Mouse (Mus musculus) liver, adult (tissue): ENCODE data around the gene Abca14.

Experiments used
- GATA4 ChIP-seq: IDR thresholded peaks from 2 replicates; pipeline ENCODE4 v1.6.1; 2014; ENCODE audit warnings: mild to moderate bottlenecking, low read length; ENCODE audit not compliant: insufficient replicate concordance

Abca14 gene

DNA sequence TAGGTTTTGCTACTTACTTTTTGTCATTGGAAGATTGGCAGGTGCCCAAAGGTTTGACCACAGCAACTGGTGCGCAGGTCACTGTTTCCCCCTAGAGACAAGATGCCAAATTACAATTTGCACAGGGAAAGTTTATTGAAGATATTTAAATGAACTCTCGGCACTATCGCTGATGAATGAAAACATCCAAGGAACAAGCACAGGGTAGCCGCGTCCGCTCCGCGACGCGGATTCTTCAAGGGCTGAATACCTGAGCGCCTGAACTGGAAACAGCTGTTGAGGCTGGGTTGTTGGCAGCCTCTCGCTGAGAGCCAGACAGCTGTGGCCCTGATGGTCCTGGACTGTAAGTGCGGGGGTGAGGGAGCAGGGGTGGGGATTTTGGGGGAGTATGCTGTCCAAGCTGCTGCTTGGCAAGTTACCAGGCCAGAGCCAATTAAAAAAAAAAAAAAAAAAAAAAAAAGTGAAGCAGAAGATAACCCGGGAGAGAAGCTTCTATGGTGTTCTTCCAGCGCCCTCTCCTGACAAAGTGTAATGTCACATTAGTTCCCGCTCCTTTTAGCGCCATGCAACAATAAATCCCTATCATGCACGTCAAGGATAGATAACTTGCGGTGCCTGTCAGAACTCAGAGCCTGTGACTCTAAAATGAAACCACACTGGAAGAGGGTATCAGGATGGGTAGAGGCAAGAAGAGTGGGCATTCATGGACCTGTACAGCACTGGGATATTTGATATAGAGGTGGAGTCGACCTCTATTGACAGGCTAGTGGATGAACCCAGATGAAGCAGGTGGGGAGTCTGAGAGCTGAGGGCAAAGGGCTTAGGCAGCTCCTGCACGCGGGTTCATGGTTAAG lies 123.7 kb downstream of the Abca14 start:
- no peak for TF ChIP-seq GATA4

DNA sequence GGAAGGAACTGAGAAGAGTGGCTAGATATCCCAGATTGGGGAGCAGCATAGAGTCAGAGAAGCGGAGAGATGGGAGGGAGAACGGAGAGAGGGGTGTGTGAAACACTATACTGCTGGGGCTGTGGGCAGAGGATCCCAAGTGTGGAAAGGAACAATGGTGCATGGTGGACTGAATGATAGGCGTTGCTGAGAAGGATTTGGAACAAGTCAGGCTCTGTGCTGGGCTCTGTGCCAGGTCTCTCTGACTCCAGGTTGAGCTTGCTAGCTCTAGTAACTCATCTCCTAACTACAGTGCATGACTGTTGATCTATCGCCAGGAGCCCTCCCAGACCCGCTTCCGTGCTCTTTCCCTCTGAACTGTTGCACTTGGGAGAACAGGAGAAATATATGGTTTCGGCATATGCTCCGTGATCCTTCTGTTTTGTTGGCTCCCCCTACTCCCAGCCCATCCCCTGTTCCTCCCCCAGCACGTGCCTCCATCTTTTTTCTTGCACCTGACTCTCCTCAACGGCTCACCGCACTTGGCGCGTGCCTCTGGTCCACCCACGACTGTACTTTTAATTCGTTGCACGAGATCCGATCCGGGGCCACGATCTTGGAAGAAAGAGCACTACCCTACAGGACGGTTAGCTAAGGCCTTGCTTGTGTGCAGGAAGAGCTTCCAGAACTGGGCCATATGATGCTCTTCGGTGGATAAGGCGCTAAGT lies 124.5 kb downstream of the Abca14 start, which contains the start of gene Abca15:
Gene Abca15, plus strand, starts transcription at position 584 of the 707 bp plus-strand sequence.
- TF ChIP-seq GATA4: no peak

DNA sequence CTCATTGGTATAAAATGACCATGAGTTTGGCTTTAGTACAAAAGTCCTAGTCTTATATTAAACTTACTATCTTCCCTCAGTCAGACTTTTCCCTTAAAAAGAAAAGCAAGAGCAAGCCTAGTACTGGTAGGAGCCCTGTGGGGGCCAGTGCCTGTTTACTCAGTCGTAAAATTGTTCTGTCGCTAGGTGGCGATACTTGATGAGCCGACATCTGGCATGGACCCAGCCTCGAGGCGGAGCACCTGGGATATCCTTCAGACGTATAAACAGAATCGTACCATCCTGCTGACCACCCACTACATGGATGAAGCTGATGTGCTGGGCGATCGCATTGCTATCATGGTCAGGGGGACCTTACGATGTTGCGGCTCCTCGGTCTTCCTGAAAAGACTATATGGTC lies 157.4 kb downstream of the Abca14 start:
- no peak for TF ChIP-seq GATA4
